Mouse (Mus musculus) hindbrain, embryonic 10.5 days (tissue): Measurements from ENCODE around the gene Olfr1377. TPM values are rescaled to one million over a fixed set of nuclear protein-coding genes. Genes with fewer than 3 reads are reported as not detected.

ENCODE experiments used
- DNase-seq: peaks from one replicate; pipeline ENCODE4 v3.0.0-alpha.2; 2017; ENCODE audit warnings: low spot score
- H3K27ac ChIP-seq: fragments of 300-500 bp; sonication (generic); 2 replicates; pipeline ENCODE4 v1.5.1; 2016; ENCODE audit warnings: mild to moderate bottlenecking, moderate library complexity
- H3K27me3 ChIP-seq: fragments of 300-500 bp; sonication (generic); 2 replicates; pipeline ENCODE4 v1.6.1; 2016; ENCODE audit warnings: mild to moderate bottlenecking; ENCODE audit not compliant: poor library complexity, insufficient read depth, severe bottlenecking
- H3K36me3 ChIP-seq: fragments of 300-500 bp; sonication (generic); 2 replicates; pipeline ENCODE4 v1.6.1; 2016; ENCODE audit warnings: mild to moderate bottlenecking, moderate library complexity
- H3K4me1 ChIP-seq: fragments of 300-500 bp; sonication (generic); replicated peaks from 2 replicates; pipeline ENCODE4 v1.6.1; 2016; ENCODE audit warnings: mild to moderate bottlenecking
- H3K4me3 ChIP-seq: fragments of 300-500 bp; sonication (generic); 2 replicates; pipeline ENCODE4 v1.5.1; 2016; ENCODE audit warnings: mild to moderate bottlenecking, moderate library complexity
- H3K9me3 ChIP-seq: fragments of 300-500 bp; sonication (generic); 2 replicates; pipeline ENCODE4 v1.6.1; 2016; ENCODE audit warnings: mild to moderate bottlenecking, moderate library complexity
- WGBS: fragments of 180-500 bp; shearing (Covaris S2); methylation state at CpG from one replicate; pipeline ENCODE4 v1.1.7; 2016; 5-methylcytosine and 5-hydroxymethylcytosine counted together
- polyA plus RNA-seq: library from polyadenylated mRNA; unstranded; fragments of >200 nt; fragmentation: Nextera tagmentation; extraction: Ambion mirVana; gene quantifications from 2 replicates; pipeline ENCODE4 v1.2.1, GENCODE M21; 2016

Olfr1377 gene
- polyA plus RNA-seq: not detected in 2 replicates

- Histone ChIP-seq H3K27ac (no peak within 1 kb of the TSS), H3K4me3 (no peak within 1 kb of the TSS), H3K4me1 (no peaks in the 10 kb centered on the region), H3K36me3 (no peaks in the 10 kb centered on the region), H3K27me3 (no peaks in the 10 kb centered on the region), H3K9me3 (no peaks in the 10 kb centered on the region)
- DNase-seq: no peak
- 65% methylated on average over 5 of the region's 5 CpGs for whole genome bisulfite sequencing
Observed at GRCm38 (mm10) chr11:50981667-50982066, at the start of gene Olfr1377. Gene Olfr1377 (plus strand): TSS chr11:50981967.

GRCm38 (mm10) chr11:50932040-50932439 is 49.7 kb upstream of the Olfr1377 start:
- peak overlapping the region; percentile 70 for H3K4me3 ChIP-seq
- H3K27ac ChIP-seq: peak overlapping the region; percentile 86
- no peak for DNase-seq
- H3K9me3 ChIP-seq: no peaks in the 10 kb centered on the region
- H3K36me3 ChIP-seq: no peaks in the 10 kb centered on the region
- H3K4me1 ChIP-seq: peaks cover 11% of the 10 kb centered on the region
- 80% methylated on average over 1 of the region's 1 CpGs for WGBS
- H3K27me3 ChIP-seq: peaks cover 20% of the 10 kb centered on the region

- H3K27ac ChIP-seq: no peak overlapping the region
- WGBS: 84% methylated on average over 8 of the region's 8 CpGs
- H3K4me3 ChIP-seq: no peak overlapping the region
- H3K4me1 ChIP-seq: no peaks in the 10 kb centered on the region
- 0 out of 2 replicates have a peak, but pooled peaks cover 4% of the 10 kb centered on the region for H3K27me3 ChIP-seq
- no peaks in the 10 kb centered on the region for H3K36me3 ChIP-seq
- H3K9me3 ChIP-seq: no peaks in the 10 kb centered on the region
- no peak for DNase-seq
Observed at GRCm38 (mm10) chr11:50938435-50938834, 43.3 kb upstream of the Olfr1377 start.

GRCm38 (mm10) chr11:50939621-50940366 is 42.0 kb upstream of the Olfr1377 start:
- DNase-seq: peak; percentile 42

GRCm38 (mm10) chr11:50942386-50942785 is 39.4 kb upstream of the Olfr1377 start:
- Histone ChIP-seq H3K27ac (no peak overlapping the region), H3K36me3 (no peaks in the 10 kb centered on the region), H3K4me3 (no peak overlapping the region), H3K9me3 (no peaks in the 10 kb centered on the region), H3K27me3 (0 out of 2 replicates have a peak, but pooled peaks cover 7% of the 10 kb centered on the region), H3K4me1 (no peaks in the 10 kb centered on the region)
- no peak for DNase-seq
- 75% methylated on average over 12 of the region's 12 CpGs for WGBS

More at GRCm38 (mm10) chr11:50939621-50940366, 42.0 kb upstream of the Olfr1377 start:
- Histone ChIP-seq H3K4me1 (no peaks in the 10 kb centered on the region), H3K4me3 (no peak overlapping the region), H3K36me3 (no peaks in the 10 kb centered on the region), H3K27ac (no peak overlapping the region), H3K9me3 (no peaks in the 10 kb centered on the region), H3K27me3 (0 out of 2 replicates have a peak, but pooled peaks cover 7% of the 10 kb centered on the region)
- WGBS: 39% methylated on average over 14 of the region's 14 CpGs

- H3K4me3 ChIP-seq: no peak within 1 kb of the TSS
- H3K27me3 ChIP-seq: 0 out of 2 replicates have a peak, but pooled peaks cover 7% of the 10 kb centered on the region
- no peaks in the 10 kb centered on the region for H3K9me3 ChIP-seq
- no peaks in the 10 kb centered on the region for H3K36me3 ChIP-seq
- DNase-seq: no peak
- no peak within 1 kb of the TSS for H3K27ac ChIP-seq
- WGBS: 81% methylated on average over 14 of the region's 14 CpGs
- H3K4me1 ChIP-seq: no peaks in the 10 kb centered on the region
Observed at GRCm38 (mm10) chr11:50943506-50943905, 38.3 kb upstream of the Olfr1377 start, which contains the start of gene 4933414I15Rik. Gene 4933414I15Rik (minus strand): TSS chr11:50943765.

- Histone ChIP-seq H3K4me1 (no peaks in the 10 kb centered on the region), H3K36me3 (no peaks in the 10 kb centered on the region), H3K27ac (no peak overlapping the region), H3K27me3 (0 out of 2 replicates have a peak, but pooled peaks cover 4% of the 10 kb centered on the region), H3K4me3 (no peak overlapping the region), H3K9me3 (no peaks in the 10 kb centered on the region)
- 79% methylated on average over 14 of the region's 14 CpGs for WGBS
- DNase-seq: no peak
Observed at GRCm38 (mm10) chr11:50952290-50952689, 29.5 kb upstream of the Olfr1377 start.

GRCm38 (mm10) chr11:50953665-50954064 is 28.1 kb upstream of the Olfr1377 start, which contains the start of gene Prop1:
Gene Prop1 (minus strand): TSS chr11:50953765.
- no peak for DNase-seq
- no peak within 1 kb of the TSS for H3K27ac ChIP-seq
- H3K4me3 ChIP-seq: no peak within 1 kb of the TSS
- H3K4me1 ChIP-seq: no peaks in the 10 kb centered on the region
- no peaks in the 10 kb centered on the region for H3K9me3 ChIP-seq
- H3K27me3 ChIP-seq: 0 out of 2 replicates have a peak, but pooled peaks cover 4% of the 10 kb centered on the region
- no peaks in the 10 kb centered on the region for H3K36me3 ChIP-seq
- 64% methylated on average over 6 of the region's 6 CpGs for WGBS

GRCm38 (mm10) chr11:50964886-50965285 is 16.9 kb upstream of the Olfr1377 start:
- no peak overlapping the region for H3K4me3 ChIP-seq
- no peaks in the 10 kb centered on the region for H3K9me3 ChIP-seq
- no peaks in the 10 kb centered on the region for H3K36me3 ChIP-seq
- no peaks in the 10 kb centered on the region for H3K4me1 ChIP-seq
- no peak overlapping the region for H3K27ac ChIP-seq
- DNase-seq: no peak
- 88% methylated on average over 2 of the region's 2 CpGs for WGBS
- H3K27me3 ChIP-seq: no peaks in the 10 kb centered on the region

GRCm38 (mm10) chr11:50966230-50966629 is 15.5 kb upstream of the Olfr1377 start, which contains the start of gene Olfr1378:
Gene Olfr1378 (plus strand): TSS chr11:50966530.
- Histone ChIP-seq H3K27ac (no peak within 1 kb of the TSS), H3K4me3 (no peak within 1 kb of the TSS), H3K4me1 (no peaks in the 10 kb centered on the region), H3K27me3 (no peaks in the 10 kb centered on the region), H3K9me3 (no peaks in the 10 kb centered on the region), H3K36me3 (no peaks in the 10 kb centered on the region)
- no peak for DNase-seq
- WGBS: 89% methylated on average over 11 of the region's 11 CpGs

- Histone ChIP-seq H3K4me3 (no peak overlapping the region), H3K9me3 (no peaks in the 10 kb centered on the region), H3K27ac (no peak overlapping the region), H3K36me3 (no peaks in the 10 kb centered on the region), H3K27me3 (no peaks in the 10 kb centered on the region), H3K4me1 (no peaks in the 10 kb centered on the region)
- peak; percentile 7 for DNase-seq
- 74% methylated on average over 4 of the region's 4 CpGs for WGBS
Observed at GRCm38 (mm10) chr11:50977216-50977615, 4.6 kb upstream of the Olfr1377 start.

GRCm38 (mm10) chr11:51003296-51003695 is 21.5 kb downstream of the Olfr1377 start, which contains the start of gene Olfr51:
Gene Olfr51 (plus strand): TSS chr11:51003596.
- Histone ChIP-seq H3K27ac (no peak within 1 kb of the TSS), H3K27me3 (no peaks in the 10 kb centered on the region), H3K4me1 (no peaks in the 10 kb centered on the region), H3K9me3 (no peaks in the 10 kb centered on the region), H3K4me3 (no peak within 1 kb of the TSS), H3K36me3 (no peaks in the 10 kb centered on the region)
- 79% methylated on average over 5 of the region's 5 CpGs for WGBS
- no peak for DNase-seq

GRCm38 (mm10) chr11:51011821-51012220 is 30.1 kb downstream of the Olfr1377 start:
- DNase-seq: no peak
- no peaks in the 10 kb centered on the region for H3K36me3 ChIP-seq
- H3K27ac ChIP-seq: no peak overlapping the region
- 88% methylated on average over 5 of the region's 5 CpGs for WGBS
- no peaks in the 10 kb centered on the region for H3K9me3 ChIP-seq
- H3K27me3 ChIP-seq: no peaks in the 10 kb centered on the region
- H3K4me3 ChIP-seq: no peak overlapping the region
- no peaks in the 10 kb centered on the region for H3K4me1 ChIP-seq
